Mouse (Mus musculus) layer of hippocampus, adult 2 months (tissue): Measurements from ENCODE around the gene Pde7b. TPM values are rescaled to one million over a fixed set of nuclear protein-coding genes. Genes with fewer than 3 reads are reported as not detected.

ENCODE experiments used
- DNase-seq, 2 experiments: peaks; one replicate each; pipeline ENCODE4 v3.0.0; 2022; ENCODE audit warnings: low spot score in 2 of 2
- H3K27ac ChIP-seq: fragments of 200-600 bp; 2 replicates; pipeline ENCODE4 v1.8.1; 2022
- H3K4me3 ChIP-seq: fragments of 200-600 bp; 2 replicates; pipeline ENCODE4 v1.8.1; 2022; ENCODE audit warnings: mild to moderate bottlenecking
- CTCF ChIP-seq: fragments of 200-600 bp; conservative IDR thresholded peaks from 2 replicates; pipeline ENCODE4 v1.8.1; 2022; ENCODE audit warnings: antibody characterized with exemption, mild to moderate bottlenecking, moderate library complexity
- total RNA-seq, 2 experiments: library from RNA; stranded (reverse); gene quantifications; 2 replicates each; pipeline ENCODE4 v1.2.3; 2021

Gene Pde7b
- total RNA-seq, 2 experiments from 2014 or later, result 27.6 to 27.8 TPM

- Histone ChIP-seq H3K27ac (no peak overlapping the region), H3K4me3 (no peak overlapping the region)
- no peak for DNase-seq
- no peak for TF ChIP-seq CTCF
These were observed 29.2 kb downstream of the Pde7b start for GRCm38 (mm10) chr10:20695637-20696036.

- no peak overlapping the region for H3K27ac ChIP-seq
- no peak for TF ChIP-seq CTCF
- no peak overlapping the region for H3K4me3 ChIP-seq
- DNase-seq, result peak in 1 of 2 experiments; percentile 22
These were observed 34.9 kb downstream of the Pde7b start for GRCm38 (mm10) chr10:20690002-20690401.

GRCm38 (mm10) chr10:20684151-20684550, 40.7 kb downstream of the Pde7b start:
- TF ChIP-seq CTCF, result no peak
- no peak for DNase-seq
- no peak overlapping the region for H3K27ac ChIP-seq
- H3K4me3 ChIP-seq, result no peak overlapping the region

- no peak overlapping the region for H3K27ac ChIP-seq
- no peak overlapping the region for H3K4me3 ChIP-seq
- no peak for DNase-seq
- no peak for TF ChIP-seq CTCF
These were observed 43.9 kb downstream of the Pde7b start for GRCm38 (mm10) chr10:20680986-20681385.

GRCm38 (mm10) chr10:20675321-20675720, 49.6 kb downstream of the Pde7b start:
- TF ChIP-seq CTCF, result no peak
- H3K4me3 ChIP-seq, result no peak overlapping the region
- peak overlapping the region; percentile 86 for H3K27ac ChIP-seq
- DNase-seq, result no peak

DNA sequence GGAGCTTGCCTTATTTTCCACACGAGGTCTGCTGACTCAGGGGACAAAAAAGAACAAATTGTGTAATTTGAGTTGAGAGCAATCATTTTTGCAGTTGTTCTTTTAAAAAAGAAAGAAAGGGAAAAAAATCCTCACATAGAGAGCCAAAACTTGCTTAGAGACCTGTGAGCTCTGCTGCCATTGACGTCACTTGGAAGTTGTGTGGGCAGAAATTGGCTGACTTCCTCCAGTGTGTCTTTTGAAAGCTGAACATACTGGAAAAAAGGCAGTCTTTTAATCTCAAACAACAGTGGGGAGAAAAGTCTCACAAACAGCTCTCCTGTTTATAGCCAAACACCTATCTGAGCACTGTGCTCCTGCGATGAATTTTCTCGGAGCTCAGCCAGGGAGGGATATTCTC, 51.1 kb downstream of the Pde7b start:
- H3K27ac ChIP-seq, result peak overlapping the region; percentile 86
- TF ChIP-seq CTCF, result no peak
- DNase-seq, result peak; percentile 87 to 90
- no peak overlapping the region; the same call in 1 of the 2 replicates for H3K4me3 ChIP-seq

DNA sequence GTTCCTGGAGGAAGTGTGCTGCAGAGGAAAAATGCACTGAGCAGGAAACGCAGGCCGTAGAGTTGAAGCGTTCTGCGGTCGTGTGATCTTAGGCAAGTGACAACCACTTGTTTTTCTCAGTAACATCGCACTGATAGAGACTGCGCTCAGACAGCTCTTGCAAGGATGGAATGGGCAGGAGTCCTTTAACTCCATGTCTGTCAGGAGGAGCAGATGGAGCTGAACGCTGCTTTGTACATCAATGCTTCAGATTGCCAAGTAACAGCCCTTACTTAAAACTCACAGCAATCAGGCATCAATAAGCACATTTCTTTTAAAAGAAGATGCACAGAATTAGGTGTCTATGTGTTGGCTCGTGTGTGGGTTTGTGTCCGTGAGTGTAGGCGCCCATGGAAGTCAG, 52.3 kb downstream of the Pde7b start:
- peak in 1 of 2 experiments; percentile 16 for DNase-seq
- no peak for TF ChIP-seq CTCF
- Histone ChIP-seq H3K4me3 (no peak overlapping the region), H3K27ac (peak overlapping the region; percentile 86)

DNA sequence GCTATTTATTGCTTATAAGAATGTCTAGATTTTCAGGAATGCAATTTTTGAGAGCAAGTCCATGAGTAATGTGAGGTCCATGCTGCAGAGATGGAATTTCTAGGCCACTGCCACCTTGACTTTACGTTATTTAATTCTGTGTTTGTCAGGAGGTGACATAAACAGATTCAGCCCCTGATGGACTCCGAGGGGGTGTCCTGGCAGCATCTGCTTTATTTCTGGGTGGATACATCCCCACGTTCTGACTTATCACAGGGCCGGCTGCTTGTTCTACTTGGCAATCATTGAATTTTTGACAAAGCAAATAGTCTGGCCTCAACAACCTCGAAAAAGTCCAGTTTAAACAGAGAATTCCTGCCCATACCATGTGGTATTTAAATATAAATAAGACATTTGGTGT, 53.3 kb downstream of the Pde7b start:
- H3K4me3 ChIP-seq, result no peak overlapping the region
- no peak for TF ChIP-seq CTCF
- peak overlapping the region; percentile 86 for H3K27ac ChIP-seq
- DNase-seq, result no peak

DNA sequence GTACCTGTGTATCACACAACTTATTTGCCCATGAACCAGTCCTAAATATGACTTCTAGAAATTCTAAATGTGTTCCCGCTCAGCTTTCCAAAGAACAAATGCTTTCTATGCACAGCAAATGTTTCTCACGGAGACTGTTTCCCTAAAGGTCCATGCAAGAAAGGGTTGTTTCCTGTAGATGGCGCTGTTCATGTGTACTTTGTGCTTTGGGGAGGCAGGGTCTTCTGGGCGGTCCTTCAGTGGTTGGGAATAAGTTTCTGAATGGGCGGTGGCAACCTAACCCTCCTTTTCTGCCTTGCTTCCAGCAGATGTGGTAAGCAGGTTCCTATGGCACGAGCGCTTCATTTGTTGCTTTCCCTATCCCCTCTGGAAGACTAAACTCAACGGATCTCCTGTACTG, 54.3 kb downstream of the Pde7b start:
- TF ChIP-seq CTCF, result peak; percentile 39
- H3K4me3 ChIP-seq, result no peak overlapping the region
- H3K27ac ChIP-seq, result no peak overlapping the region
- no peak for DNase-seq

GRCm38 (mm10) chr10:20669467-20669866, 55.4 kb downstream of the Pde7b start:
- no peak for DNase-seq
- H3K27ac ChIP-seq, result peak overlapping the region; percentile 49; the same call in 1 of the 2 replicates
- no peak for TF ChIP-seq CTCF
- H3K4me3 ChIP-seq, result no peak overlapping the region

GRCm38 (mm10) chr10:20668577-20668976, 56.3 kb downstream of the Pde7b start:
- DNase-seq, result no peak
- Histone ChIP-seq H3K27ac (no peak overlapping the region), H3K4me3 (no peak overlapping the region)
- no peak for TF ChIP-seq CTCF

DNA sequence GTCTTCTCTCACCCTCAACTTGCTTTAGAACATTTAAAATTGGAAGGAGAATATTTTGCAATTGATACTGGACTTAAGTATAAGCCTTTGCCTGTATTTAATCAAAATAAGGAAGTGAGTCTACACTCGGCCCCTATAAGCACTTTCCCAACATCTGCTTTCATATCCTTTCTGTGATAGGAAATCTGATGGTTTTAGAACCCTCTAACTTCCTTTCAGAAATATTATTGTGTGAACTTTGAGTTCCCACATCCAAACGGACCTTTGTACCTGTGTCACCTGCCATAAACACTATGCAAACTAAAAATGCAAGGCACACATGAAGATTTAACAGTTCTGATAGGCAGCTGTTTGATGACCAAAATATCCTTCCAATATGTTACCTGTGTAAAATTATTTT, 58.2 kb downstream of the Pde7b start:
- Histone ChIP-seq H3K27ac (no peak overlapping the region), H3K4me3 (no peak overlapping the region)
- no peak for TF ChIP-seq CTCF
- DNase-seq, result no peak

- Histone ChIP-seq H3K4me3 (no peak overlapping the region), H3K27ac (no peak overlapping the region)
- no peak for DNase-seq
- no peak for TF ChIP-seq CTCF
These were observed 61.9 kb downstream of the Pde7b start for GRCm38 (mm10) chr10:20662951-20663350.

DNA sequence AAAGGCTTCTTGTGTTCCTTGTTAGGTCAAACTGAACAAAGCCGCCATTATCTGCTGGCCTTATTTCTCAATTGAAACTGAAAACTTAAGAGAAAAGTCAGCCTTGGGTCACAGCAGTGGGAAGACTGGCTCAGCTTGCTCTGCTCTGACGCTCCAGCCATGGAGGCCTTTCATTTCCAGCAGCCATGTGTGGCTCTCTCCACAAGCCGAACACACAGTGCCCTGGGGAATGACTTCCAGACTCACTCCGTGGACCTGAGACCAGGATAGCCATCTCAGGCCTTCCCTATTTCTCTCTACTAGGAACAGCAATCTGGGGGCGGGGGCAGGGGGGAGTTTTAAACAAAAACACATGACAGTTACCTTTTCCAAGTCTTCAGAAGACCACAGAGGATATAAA, 63.2 kb downstream of the Pde7b start:
- no peak for DNase-seq
- TF ChIP-seq CTCF, result no peak

DNA sequence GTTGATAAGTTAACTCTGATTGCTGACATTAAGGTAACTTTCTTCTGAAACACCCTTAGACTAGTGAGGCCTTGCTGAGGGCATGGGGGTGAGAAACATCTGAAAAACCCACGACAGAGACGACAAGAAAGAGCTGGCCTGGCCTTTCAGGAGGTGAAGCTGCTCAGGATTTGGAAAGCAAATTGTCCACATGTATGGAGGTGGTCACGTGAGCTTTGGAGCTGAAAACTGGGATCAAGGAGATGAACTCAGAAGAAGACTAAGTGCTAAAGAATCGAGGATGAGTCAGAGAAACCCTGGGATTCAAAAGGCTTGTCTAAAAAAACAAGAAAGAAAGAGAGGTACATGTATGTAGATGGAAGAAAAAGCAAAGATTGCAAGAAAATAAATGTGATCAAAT, 65.2 kb downstream of the Pde7b start:
- no peak for TF ChIP-seq CTCF
- no peak overlapping the region; the same call in 1 of the 2 replicates for H3K27ac ChIP-seq
- no peak for DNase-seq
- no peak overlapping the region for H3K4me3 ChIP-seq

More for the DNA sequence above, 63.2 kb downstream of the Pde7b start:
- H3K27ac ChIP-seq, result no peak overlapping the region
- H3K4me3 ChIP-seq, result no peak overlapping the region
